Mouse (Mus musculus) C2C12 (cell line): Measurements from ENCODE around the gene Tubg1. TPM values are rescaled to one million over a fixed set of nuclear protein-coding genes. Genes with fewer than 3 reads are reported as not detected.
A peak's percentile ranks its signal among the peaks of the same experiment; 100 is the strongest.
"Not testable (repeated sequence)": the region's sequence is repeated elsewhere in the genome, so short reads cannot be mapped to it uniquely, and the experiment has no call there.

Source experiments
- H3K27me3 ChIP-seq: one replicate; pipeline ENCODE4 v1.6.1; 2011; ENCODE audit not compliant: control insufficient read depth, insufficient read depth, insufficient read length
- H3K36me3 ChIP-seq: one replicate; pipeline ENCODE4 v1.6.1; 2011; ENCODE audit not compliant: control insufficient read depth, insufficient read depth
- H3K4me3 ChIP-seq: one replicate; pipeline ENCODE4 v1.5.1; 2011; ENCODE audit warnings: mild to moderate bottlenecking, control low read depth; ENCODE audit not compliant: poor library complexity, insufficient read depth, severe bottlenecking
- H3K79me2 ChIP-seq: one replicate; pipeline ENCODE4 v1.6.1; 2011; ENCODE audit not compliant: control insufficient read depth, insufficient read depth
- H3K79me3 ChIP-seq: one replicate; pipeline ENCODE4 v1.6.1; 2011; ENCODE audit warnings: low read depth, control low read depth
- H3ac ChIP-seq: one replicate; pipeline ENCODE3; 2011; ENCODE audit warnings: low read depth; ENCODE audit not compliant: control insufficient read depth, insufficient read length
- CEBPB ChIP-seq: IDR thresholded peaks from one replicate; pipeline ENCODE4 v1.6.1; 2011; ENCODE audit warnings: low read depth, mild to moderate bottlenecking, control low read depth, moderate library complexity
- CTCF ChIP-seq: IDR thresholded peaks from one replicate; pipeline ENCODE4 v1.5.1; 2011; ENCODE audit not compliant: control insufficient read depth, insufficient read depth, insufficient read length
- FOSL1 ChIP-seq: IDR thresholded peaks from one replicate; pipeline ENCODE4 v1.8.0; 2011; ENCODE audit warnings: mild to moderate bottlenecking, low read length; ENCODE audit not compliant: poor library complexity, insufficient read depth, severe bottlenecking
- MAX ChIP-seq: IDR thresholded peaks from one replicate; pipeline ENCODE4 v1.6.1; 2011; ENCODE audit warnings: mild to moderate bottlenecking, control low read depth
- MYOD1 ChIP-seq: IDR thresholded peaks from one replicate; pipeline ENCODE4 v1.6.1; 2011; ENCODE audit warnings: low read depth; ENCODE audit not compliant: control insufficient read depth, insufficient read length
- MYOG ChIP-seq: IDR thresholded peaks from one replicate; pipeline ENCODE4 v1.6.1; 2011; ENCODE audit not compliant: control insufficient read depth, insufficient read length; ENCODE audit errors: extremely low read depth
- USF1 ChIP-seq: IDR thresholded peaks from one replicate; pipeline ENCODE4 v1.6.1; 2011; ENCODE audit warnings: low read depth, mild to moderate bottlenecking, control low read depth, moderate library complexity
- polyA plus RNA-seq: library from polyadenylated mRNA; unstranded; fragments of >200 nt; fragmentation: generic; extraction: Trizol; gene quantifications from one replicate; pipeline ENCODE4 v1.2.1, GENCODE M21; 2012; ENCODE audit warnings: missing spikeins

Tubg1 gene
- polyA plus RNA-seq, 1 experiment = 115 TPM

- Histone ChIP-seq H3ac (peak overlapping the region; percentile 87), H3K36me3 (peaks cover 47% of the 10 kb centered on the region), H3K79me2 (peaks cover 66% of the 10 kb centered on the region), H3K4me3 (peak overlapping the region; percentile 85), H3K79me3 (peaks cover 48% of the 10 kb centered on the region), H3K27me3 (no peaks in the 10 kb centered on the region)
- TF ChIP-seq MYOD1 (no peak), CTCF (no peak), CEBPB (no peak), USF1 (no peak), MYOG (no peak), FOSL1 (no peak)
Measured at GRCm38 (mm10) chr11:101120545-101121188, 929 bp downstream of the Tubg1 start.

DNA sequence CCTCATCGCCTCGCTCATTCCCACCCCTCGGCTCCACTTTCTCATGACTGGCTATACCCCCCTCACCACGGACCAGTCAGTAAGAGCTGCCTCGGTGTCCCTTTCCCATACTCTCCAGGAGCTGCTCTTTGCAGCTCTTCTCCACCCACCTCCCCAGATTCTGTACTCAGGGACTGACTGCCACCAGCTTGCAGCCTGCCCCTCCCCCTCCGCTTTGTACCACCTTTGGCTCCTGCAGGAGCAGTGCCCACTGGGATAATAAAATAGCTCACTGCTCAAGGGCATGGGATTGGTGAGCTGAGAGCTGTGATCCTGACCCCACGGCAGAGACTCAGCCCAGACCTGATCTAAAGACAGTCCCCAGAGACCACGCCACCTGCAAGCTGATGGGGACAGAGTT lies 4.8 kb downstream of the Tubg1 start:
- Histone ChIP-seq H3K36me3 (peaks cover 45% of the 10 kb centered on the region), H3K79me2 (peaks cover 28% of the 10 kb centered on the region), H3K79me3 (peaks cover 15% of the 10 kb centered on the region)
- H3K4me3 ChIP-seq, H3K27me3 ChIP-seq, H3ac ChIP-seq: not testable (repeated sequence)

DNA sequence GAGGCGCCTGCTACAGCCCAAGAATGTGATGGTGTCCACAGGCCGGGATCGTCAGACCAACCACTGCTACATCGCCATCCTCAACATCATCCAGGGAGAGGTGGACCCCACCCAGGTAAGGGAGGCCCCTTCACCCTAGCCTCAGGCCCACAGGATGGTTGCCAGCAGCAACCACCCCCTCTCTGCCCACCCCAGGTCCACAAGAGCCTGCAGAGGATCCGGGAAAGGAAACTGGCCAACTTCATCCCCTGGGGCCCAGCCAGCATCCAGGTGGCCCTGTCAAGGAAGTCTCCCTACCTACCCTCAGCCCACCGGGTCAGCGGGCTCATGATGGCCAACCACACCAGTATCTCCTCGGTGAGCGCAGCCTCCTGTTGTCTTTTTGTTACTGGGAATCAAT lies 5.3 kb downstream of the Tubg1 start:
- not testable (repeated sequence) for H3ac ChIP-seq, H3K27me3 ChIP-seq, H3K4me3 ChIP-seq
- peaks cover 27% of the 10 kb centered on the region for H3K79me2 ChIP-seq
- H3K36me3 ChIP-seq = peaks cover 45% of the 10 kb centered on the region
- H3K79me3 ChIP-seq = peaks cover 15% of the 10 kb centered on the region

- H3K36me3 ChIP-seq = peaks cover 38% of the 10 kb centered on the region
Measured at GRCm38 (mm10) chr11:101127075-101127474, 7.3 kb downstream of the Tubg1 start.

GRCm38 (mm10) chr11:101128996-101129577 lies 9.3 kb downstream of the Tubg1 start:
- TF ChIP-seq USF1 (no peak), MYOG (no peak), MAX (no peak), MYOD1 (no peak), CTCF (no peak), CEBPB (no peak), FOSL1 (no peak)
- Histone ChIP-seq H3ac (no peak overlapping the region), H3K79me3 (no peaks in the 10 kb centered on the region), H3K36me3 (peaks cover 19% of the 10 kb centered on the region), H3K27me3 (no peaks in the 10 kb centered on the region), H3K4me3 (no peak overlapping the region), H3K79me2 (no peaks in the 10 kb centered on the region)

More at GRCm38 (mm10) chr11:101127075-101127474, 7.3 kb downstream of the Tubg1 start:
- no peak overlapping the region for H3K4me3 ChIP-seq
- H3K79me3 ChIP-seq = no peaks in the 10 kb centered on the region
- H3K27me3 ChIP-seq = no peaks in the 10 kb centered on the region
- no peak overlapping the region for H3ac ChIP-seq
- TF ChIP-seq MYOD1 = no peak
- no peak for TF ChIP-seq USF1
- TF ChIP-seq CEBPB = no peak
- TF ChIP-seq MYOG = no peak
- TF ChIP-seq CTCF = no peak
- no peak for TF ChIP-seq MAX
- no peak for TF ChIP-seq FOSL1
- peaks cover 6% of the 10 kb centered on the region for H3K79me2 ChIP-seq

GRCm38 (mm10) chr11:101130056-101130756 lies 10.5 kb downstream of the Tubg1 start:
- H3K79me2 ChIP-seq = no peaks in the 10 kb centered on the region
- no peak overlapping the region for H3K4me3 ChIP-seq
- H3K36me3 ChIP-seq = peaks cover 15% of the 10 kb centered on the region
- no peaks in the 10 kb centered on the region for H3K27me3 ChIP-seq
- TF ChIP-seq CTCF (no peak), USF1 (no peak), MYOG (no peak), MYOD1 (no peak), MAX (no peak), FOSL1 (no peak), CEBPB (no peak)
- no peak overlapping the region for H3ac ChIP-seq
- no peaks in the 10 kb centered on the region for H3K79me3 ChIP-seq
